Mouse (Mus musculus) C2C12 (cell line): ENCODE measurements around the gene Afap1. TPM values are rescaled to one million over a fixed set of nuclear protein-coding genes. Genes with fewer than 3 reads are reported as not detected.

Experiments
- H3K27me3 ChIP-seq: one replicate; pipeline ENCODE4 v1.6.1; 2011; ENCODE audit not compliant: control insufficient read depth, insufficient read depth, insufficient read length
- H3K36me3 ChIP-seq: one replicate; pipeline ENCODE4 v1.6.1; 2011; ENCODE audit not compliant: control insufficient read depth, insufficient read depth
- H3K4me3 ChIP-seq: one replicate; pipeline ENCODE4 v1.5.1; 2011; ENCODE audit warnings: mild to moderate bottlenecking, control low read depth; ENCODE audit not compliant: poor library complexity, insufficient read depth, severe bottlenecking
- H3K79me2 ChIP-seq: one replicate; pipeline ENCODE4 v1.6.1; 2011; ENCODE audit not compliant: control insufficient read depth, insufficient read depth
- H3K79me3 ChIP-seq: one replicate; pipeline ENCODE4 v1.6.1; 2011; ENCODE audit warnings: low read depth, control low read depth
- H3ac ChIP-seq: one replicate; pipeline ENCODE3; 2011; ENCODE audit warnings: low read depth; ENCODE audit not compliant: control insufficient read depth, insufficient read length
- CEBPB ChIP-seq: IDR thresholded peaks from one replicate; pipeline ENCODE4 v1.6.1; 2011; ENCODE audit warnings: low read depth, mild to moderate bottlenecking, control low read depth, moderate library complexity
- CTCF ChIP-seq: IDR thresholded peaks from one replicate; pipeline ENCODE4 v1.5.1; 2011; ENCODE audit not compliant: control insufficient read depth, insufficient read depth, insufficient read length
- FOSL1 ChIP-seq: IDR thresholded peaks from one replicate; pipeline ENCODE4 v1.8.0; 2011; ENCODE audit warnings: mild to moderate bottlenecking, low read length; ENCODE audit not compliant: poor library complexity, insufficient read depth, severe bottlenecking
- MAX ChIP-seq: IDR thresholded peaks from one replicate; pipeline ENCODE4 v1.6.1; 2011; ENCODE audit warnings: mild to moderate bottlenecking, control low read depth
- MYOD1 ChIP-seq: IDR thresholded peaks from one replicate; pipeline ENCODE4 v1.6.1; 2011; ENCODE audit warnings: low read depth; ENCODE audit not compliant: control insufficient read depth, insufficient read length
- MYOG ChIP-seq: IDR thresholded peaks from one replicate; pipeline ENCODE4 v1.6.1; 2011; ENCODE audit not compliant: control insufficient read depth, insufficient read length; ENCODE audit errors: extremely low read depth
- USF1 ChIP-seq: IDR thresholded peaks from one replicate; pipeline ENCODE4 v1.6.1; 2011; ENCODE audit warnings: low read depth, mild to moderate bottlenecking, control low read depth, moderate library complexity
- polyA plus RNA-seq: library from polyadenylated mRNA; unstranded; fragments of >200 nt; fragmentation: generic; extraction: Trizol; gene quantifications from one replicate; pipeline ENCODE4 v1.2.1, GENCODE M21; 2012; ENCODE audit warnings: missing spikeins

Afap1 gene
- polyA plus RNA-seq, 1 experiment = 9.5 TPM

- peaks cover 39% of the 10 kb centered on the region for H3K36me3 ChIP-seq
- TF ChIP-seq MYOG = no peak
- no peak for TF ChIP-seq USF1
- TF ChIP-seq CTCF = no peak
- TF ChIP-seq CEBPB = no peak
- no peak for TF ChIP-seq MAX
- no peak for TF ChIP-seq FOSL1
- TF ChIP-seq MYOD1 = no peak
Measured at GRCm38 (mm10) chr5:35989506-35989905, 96.4 kb downstream of the Afap1 start.

GRCm38 (mm10) chr5:35989986-35990735 is 97.0 kb downstream of the Afap1 start:
- Histone ChIP-seq H3K79me2 (no peaks in the 10 kb centered on the region), H3K36me3 (peaks cover 36% of the 10 kb centered on the region), H3K27me3 (no peaks in the 10 kb centered on the region), H3K4me3 (no peak overlapping the region), H3ac (no peak overlapping the region), H3K79me3 (no peaks in the 10 kb centered on the region)
- TF ChIP-seq MAX (no peak), MYOG (no peak), CTCF (no peak), CEBPB (no peak), USF1 (no peak), FOSL1 (no peak), MYOD1 (no peak)

More at GRCm38 (mm10) chr5:35989506-35989905, 96.4 kb downstream of the Afap1 start:
- Histone ChIP-seq H3K79me2 (no peaks in the 10 kb centered on the region), H3K79me3 (no peaks in the 10 kb centered on the region), H3K4me3 (no peak overlapping the region), H3ac (no peak overlapping the region), H3K27me3 (no peaks in the 10 kb centered on the region)

GRCm38 (mm10) chr5:36003797-36004196 is 110.7 kb downstream of the Afap1 start:
- no peaks in the 10 kb centered on the region for H3K79me3 ChIP-seq
- H3K79me2 ChIP-seq = no peaks in the 10 kb centered on the region
- H3K4me3 ChIP-seq = no peak overlapping the region
- H3K36me3 ChIP-seq = peaks cover 15% of the 10 kb centered on the region
- no peaks in the 10 kb centered on the region for H3K27me3 ChIP-seq
- H3ac ChIP-seq = no peak overlapping the region
- TF ChIP-seq CEBPB (no peak), MYOG (no peak), FOSL1 (no peak)

- Histone ChIP-seq H3K36me3 (peaks cover 4% of the 10 kb centered on the region), H3K4me3 (no peak overlapping the region), H3K79me3 (no peaks in the 10 kb centered on the region), H3K27me3 (no peaks in the 10 kb centered on the region), H3ac (no peak overlapping the region), H3K79me2 (no peaks in the 10 kb centered on the region)
- no peak for TF ChIP-seq CTCF
- no peak for TF ChIP-seq MYOD1
- TF ChIP-seq CEBPB = no peak
- no peak for TF ChIP-seq MAX
- no peak for TF ChIP-seq MYOG
- TF ChIP-seq USF1 = no peak
- TF ChIP-seq FOSL1 = no peak
Measured at GRCm38 (mm10) chr5:36006106-36006505, 113.0 kb downstream of the Afap1 start.

- Histone ChIP-seq H3K36me3 (peaks cover under 1% of the 10 kb centered on the region), H3K79me3 (no peaks in the 10 kb centered on the region), H3K79me2 (no peaks in the 10 kb centered on the region), H3ac (no peak overlapping the region), H3K4me3 (no peak overlapping the region), H3K27me3 (no peaks in the 10 kb centered on the region)
- no peak for TF ChIP-seq CEBPB
- no peak for TF ChIP-seq CTCF
- no peak for TF ChIP-seq USF1
- TF ChIP-seq MAX = no peak
- TF ChIP-seq MYOG = no peak
- TF ChIP-seq FOSL1 = no peak
- no peak for TF ChIP-seq MYOD1
Measured at GRCm38 (mm10) chr5:36006586-36006985, 113.5 kb downstream of the Afap1 start.

- Histone ChIP-seq H3K79me3 (no peaks in the 10 kb centered on the region), H3K36me3 (no peaks in the 10 kb centered on the region), H3K4me3 (no peak overlapping the region), H3K27me3 (no peaks in the 10 kb centered on the region), H3K79me2 (no peaks in the 10 kb centered on the region), H3ac (no peak overlapping the region)
- no peak for TF ChIP-seq MYOG
- no peak for TF ChIP-seq MAX
- TF ChIP-seq USF1 = no peak
- no peak for TF ChIP-seq CEBPB
Measured at GRCm38 (mm10) chr5:36007649-36008048, 114.5 kb downstream of the Afap1 start.
